Mouse (Mus musculus) lung, postnatal 25 days (tissue): ENCODE measurements around the gene Ugt1a10.
"Not testable (repeated sequence)": the region's sequence is repeated elsewhere in the genome, so short reads cannot be mapped to it uniquely, and the experiment has no call there.

ENCODE experiments used
- DNase-seq: peaks from one replicate; pipeline ENCODE4 v3.0.0; 2022; ENCODE audit warnings: low spot score

The Ugt1a10 gene

DNA sequence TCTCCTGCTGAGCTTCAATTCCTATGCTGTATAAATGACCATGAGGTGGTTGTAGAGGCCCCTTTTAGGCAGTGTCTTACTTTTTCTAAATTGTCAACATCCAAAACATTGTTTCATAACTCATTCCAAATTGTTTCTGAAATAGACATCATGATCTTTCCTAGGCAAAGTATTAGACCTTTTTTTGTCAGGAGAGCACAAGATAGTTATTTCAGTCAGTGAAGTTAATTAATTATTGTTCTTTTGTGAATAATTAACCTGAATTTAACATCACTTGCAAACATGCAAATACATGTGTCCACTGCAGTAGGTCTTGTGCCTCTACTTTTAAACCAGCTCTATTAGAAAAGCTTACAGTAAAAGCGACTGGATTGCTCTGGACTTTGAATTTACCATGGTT is at the start of gene Ugt1a10:
TSS of gene Ugt1a10 (plus strand) at position 301 of the 400 bp plus-strand sequence.
- DNase-seq: no peak

DNA sequence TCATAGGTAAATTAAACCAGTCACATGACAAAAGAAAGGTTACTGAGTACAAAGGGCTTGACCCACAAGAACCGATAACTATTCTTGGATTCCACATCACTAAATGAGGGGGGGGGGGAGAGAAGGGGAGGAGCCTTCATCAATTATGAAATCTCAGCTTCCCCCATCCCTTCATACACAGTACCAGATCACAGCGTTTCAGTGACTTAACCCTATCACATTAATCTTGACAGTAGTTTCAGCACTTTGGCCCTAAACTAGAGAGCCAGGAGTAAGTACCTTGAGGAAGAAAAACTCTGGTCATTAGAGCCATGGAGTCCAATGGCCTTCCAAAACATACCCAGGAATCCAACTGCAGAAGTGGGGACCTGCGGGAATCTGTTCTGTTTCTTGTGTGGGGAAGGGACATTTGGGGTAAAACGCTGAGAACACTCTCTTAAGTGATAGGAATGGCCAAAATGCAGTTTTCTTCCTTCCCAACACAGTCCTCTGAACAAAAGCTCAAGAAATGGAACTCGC is 47.4 kb upstream of the Ugt1a10 start:
- DNase-seq: no peak

DNA sequence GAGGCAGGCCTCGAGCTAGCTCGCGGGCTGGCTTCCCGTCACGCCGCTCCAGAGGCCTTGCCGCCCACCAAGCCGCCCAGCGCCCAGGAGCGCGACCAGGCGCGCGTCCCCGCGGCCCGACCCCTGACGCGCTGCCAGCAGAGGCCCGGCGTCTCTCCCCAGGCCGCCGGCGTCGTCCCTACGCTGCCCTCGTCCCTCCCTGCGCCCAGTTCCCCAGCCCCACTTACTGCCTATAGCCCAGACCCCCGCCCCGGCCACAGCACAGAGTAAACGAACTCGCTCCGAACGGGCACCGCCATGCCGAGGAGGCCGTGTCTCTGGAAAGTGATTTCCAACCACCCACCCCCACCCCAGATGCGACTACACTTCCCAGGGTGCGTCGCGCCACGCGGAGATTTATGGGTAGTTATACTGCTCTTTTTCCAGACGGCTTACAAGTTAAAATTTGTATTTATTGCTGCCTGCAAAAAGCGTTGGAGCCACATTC is 46.9 kb upstream of the Ugt1a10 start, which contains the start of gene Usp40:
TSS of gene Usp40 (minus strand) at position 341 of the 487 bp plus-strand sequence.
- peak; percentile 69 for DNase-seq

GRCm38 (mm10) chr1:88008735-88009134 is 46.5 kb upstream of the Ugt1a10 start:
- DNase-seq: no peak

- DNase-seq: no peak
These were observed 45.7 kb upstream of the Ugt1a10 start for GRCm38 (mm10) chr1:88009521-88009920.

DNA sequence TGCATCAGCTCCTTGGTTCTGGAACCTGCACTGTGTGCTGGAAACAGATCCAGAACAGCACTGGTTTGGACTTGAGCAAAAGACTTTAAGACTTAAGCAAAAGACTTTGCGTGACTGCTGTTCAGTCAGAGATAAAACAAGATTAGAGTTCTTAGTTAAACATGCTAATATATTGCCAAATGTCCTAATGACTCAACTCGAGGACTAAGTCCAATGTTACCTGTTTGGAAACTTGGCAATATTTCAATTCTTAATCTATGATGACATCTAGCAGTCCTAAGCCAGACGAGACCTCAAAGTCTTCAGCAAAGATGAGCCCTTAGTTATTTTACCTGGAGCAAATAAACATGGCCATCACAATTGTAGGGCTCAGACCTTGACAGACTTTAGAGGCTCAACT is 41.5 kb upstream of the Ugt1a10 start:
- DNase-seq: no peak

DNA sequence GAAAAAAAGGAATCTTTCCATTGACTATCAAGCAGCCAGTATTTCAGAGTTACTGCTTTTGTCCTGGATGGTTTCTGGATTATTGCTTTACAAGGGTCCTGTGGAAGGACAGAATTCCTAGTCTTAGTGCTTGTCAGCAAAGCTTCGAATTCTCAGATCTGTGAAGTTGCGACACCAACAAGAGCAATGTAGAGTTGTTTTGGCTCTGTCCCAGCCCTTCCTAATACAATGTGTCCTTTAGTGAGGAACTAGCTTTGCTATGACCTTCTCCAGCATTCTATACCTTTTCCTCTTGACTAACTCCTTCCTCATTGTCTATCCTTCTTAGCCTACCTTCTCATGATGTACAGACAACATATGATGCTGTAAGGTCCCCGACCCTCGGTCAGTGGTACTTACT is 41.0 kb upstream of the Ugt1a10 start:
- DNase-seq: no peak

DNA sequence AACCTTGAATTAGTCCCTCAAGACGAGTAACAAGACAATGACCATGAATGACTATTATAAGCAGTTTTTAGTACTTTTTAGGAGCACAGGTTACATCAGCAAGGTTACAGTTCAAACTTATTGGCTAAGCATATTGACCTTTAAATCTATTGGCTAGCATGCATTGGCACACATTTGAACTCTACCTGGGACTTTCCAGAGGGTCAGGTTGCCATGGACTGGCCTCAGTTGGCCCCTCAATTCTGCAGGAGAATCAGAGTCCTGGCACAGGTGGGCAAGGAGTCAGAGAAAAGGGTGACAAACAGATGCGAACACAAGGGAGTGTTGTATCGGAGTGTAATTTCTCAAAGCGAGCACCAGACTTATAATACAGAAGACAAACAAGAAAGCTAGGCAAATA is 40.5 kb upstream of the Ugt1a10 start:
- no peak for DNase-seq

- DNase-seq: no peak
These were observed 39.8 kb upstream of the Ugt1a10 start for GRCm38 (mm10) chr1:88015371-88015770.

GRCm38 (mm10) chr1:88025244-88025643 is 29.9 kb upstream of the Ugt1a10 start:
- DNase-seq: not testable (repeated sequence)

- not testable (repeated sequence) for DNase-seq
These were observed 12.1 kb upstream of the Ugt1a10 start for GRCm38 (mm10) chr1:88043044-88043443.

- DNase-seq: not testable (repeated sequence)
These were observed 10.3 kb upstream of the Ugt1a10 start for GRCm38 (mm10) chr1:88044832-88045437.

DNA sequence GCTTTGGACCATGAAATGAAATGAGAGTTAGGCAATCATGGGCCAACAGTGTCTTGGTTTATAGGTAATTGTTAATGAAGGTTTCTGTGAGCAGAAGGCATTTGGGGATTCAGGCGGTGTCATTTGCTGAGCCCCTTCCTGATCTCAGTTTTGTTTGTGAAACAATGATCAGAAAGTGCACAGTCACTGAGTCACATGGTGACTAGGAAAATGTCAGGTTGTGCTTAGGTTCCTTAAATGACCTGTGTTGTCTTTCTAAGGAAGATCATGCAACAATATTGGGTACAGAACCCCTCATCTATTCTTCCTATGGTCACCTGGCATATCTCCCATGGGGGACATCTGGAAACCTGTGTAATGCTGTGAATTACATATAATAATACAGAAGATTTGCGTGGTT is 7.8 kb upstream of the Ugt1a10 start:
- DNase-seq: not testable (repeated sequence)

- not testable (repeated sequence) for DNase-seq
These were observed 11.4 kb downstream of the Ugt1a10 start for GRCm38 (mm10) chr1:88066472-88067102.

DNA sequence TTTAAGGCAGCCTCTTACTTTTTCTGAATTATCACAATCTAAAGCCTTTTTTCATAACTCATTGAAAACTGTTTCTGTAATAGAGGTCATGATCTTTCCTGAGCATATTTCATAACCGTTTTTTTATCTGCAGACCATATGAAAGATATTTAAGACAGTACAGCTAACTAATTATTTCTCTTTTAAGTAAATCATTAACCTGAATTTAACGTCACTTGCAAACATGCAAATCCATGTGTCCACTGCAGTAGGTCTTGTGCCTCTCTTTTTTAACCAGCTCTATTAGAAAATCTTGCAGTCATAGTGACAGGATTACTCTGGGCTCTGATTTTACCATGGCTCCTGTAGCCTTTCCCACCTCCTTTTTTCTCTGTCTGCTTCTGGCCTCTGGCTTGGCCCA is 15.3 kb downstream of the Ugt1a10 start, which contains the start of gene Ugt1a9:
TSS of gene Ugt1a9 (plus strand) at position 306 of the 400 bp plus-strand sequence.
- DNase-seq: no peak

- DNase-seq: no peak
These were observed 15.7 kb downstream of the Ugt1a10 start for GRCm38 (mm10) chr1:88070902-88071301.

GRCm38 (mm10) chr1:88074471-88074870 is 19.3 kb downstream of the Ugt1a10 start:
- no peak for DNase-seq

GRCm38 (mm10) chr1:88077128-88077527 is 21.9 kb downstream of the Ugt1a10 start:
- no peak for DNase-seq

DNA sequence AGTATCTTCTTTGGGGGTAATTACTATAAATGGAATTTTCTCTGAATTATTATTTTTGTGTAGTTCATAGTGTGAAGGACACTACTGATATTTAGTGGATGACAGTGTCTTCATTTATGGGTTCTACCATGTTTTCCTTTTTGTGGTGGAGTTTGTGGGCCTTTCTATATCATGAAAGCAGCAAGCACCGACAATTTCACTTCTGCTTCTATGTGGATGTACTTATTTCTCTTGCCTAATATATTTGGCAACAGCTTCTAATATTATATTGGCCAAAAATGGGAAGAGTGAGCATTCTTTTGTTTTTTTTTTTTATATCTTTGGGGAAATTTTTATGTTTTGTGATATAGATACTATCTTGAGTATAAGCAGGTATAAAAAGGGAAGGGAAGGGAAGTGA is 26.5 kb downstream of the Ugt1a10 start:
- no peak for DNase-seq

GRCm38 (mm10) chr1:88086125-88086524 is 30.9 kb downstream of the Ugt1a10 start:
- DNase-seq: no peak

- no peak for DNase-seq
These were observed 32.3 kb downstream of the Ugt1a10 start, which contains the start of gene Ugt1a8 for GRCm38 (mm10) chr1:88087513-88087912. TSS of gene Ugt1a8 (plus strand) at chr1:88087813.

- no peak for DNase-seq
These were observed 37.2 kb downstream of the Ugt1a10 start for GRCm38 (mm10) chr1:88092341-88092740.

GRCm38 (mm10) chr1:88094270-88094676 is 39.1 kb downstream of the Ugt1a10 start:
- DNase-seq: not testable (repeated sequence)
